Mouse (Mus musculus) splenic B cell, adult 2 months (primary cell): Measurements from ENCODE around the gene Tekt3.

Experiments used
- DNase-seq: peaks from one replicate; pipeline ENCODE4 v3.0.0-alpha.2; 2011; ENCODE audit warnings: low read depth, low spot score
- H3K27me3 ChIP-seq: 2 replicates; pipeline ENCODE4 v1.6.1; 2012; ENCODE audit warnings: mild to moderate bottlenecking, low read length, moderate library complexity, mixed read lengths; ENCODE audit not compliant: control insufficient read depth, poor library complexity, insufficient read depth, severe bottlenecking
- H3K36me3 ChIP-seq: 2 replicates; pipeline ENCODE4 v1.6.1; 2012; ENCODE audit warnings: mild to moderate bottlenecking, low read length, moderate library complexity, mixed read lengths; ENCODE audit not compliant: control insufficient read depth, poor library complexity, insufficient read depth, severe bottlenecking

The Tekt3 gene

GRCm38 (mm10) chr11:63126976-63127375, 65.5 kb downstream of the Tekt3 start:
- H3K36me3 ChIP-seq, result no peaks in the 10 kb centered on the region
- no peak for DNase-seq
- H3K27me3 ChIP-seq, result no peaks in the 10 kb centered on the region

GRCm38 (mm10) chr11:63127513-63127912, 66.1 kb downstream of the Tekt3 start:
- no peak for DNase-seq
- no peaks in the 10 kb centered on the region for H3K27me3 ChIP-seq
- H3K36me3 ChIP-seq, result no peaks in the 10 kb centered on the region

GRCm38 (mm10) chr11:63128784-63129183, 67.3 kb downstream of the Tekt3 start, which contains the start of gene Pmp22:
Pmp22 (plus strand) TSS chr11:63128982.
- Histone ChIP-seq H3K27me3 (no peaks in the 10 kb centered on the region), H3K36me3 (no peaks in the 10 kb centered on the region)
- no peak for DNase-seq

GRCm38 (mm10) chr11:63129375-63129774, 67.9 kb downstream of the Tekt3 start:
- no peak for DNase-seq
- no peaks in the 10 kb centered on the region for H3K27me3 ChIP-seq

GRCm38 (mm10) chr11:63129840-63130239, 68.4 kb downstream of the Tekt3 start:
- H3K36me3 ChIP-seq, result no peaks in the 10 kb centered on the region
- H3K27me3 ChIP-seq, result no peaks in the 10 kb centered on the region
- no peak for DNase-seq

More at GRCm38 (mm10) chr11:63129375-63129774, 67.9 kb downstream of the Tekt3 start:
- H3K36me3 ChIP-seq, result no peaks in the 10 kb centered on the region

GRCm38 (mm10) chr11:63130497-63130896, 69.0 kb downstream of the Tekt3 start:
- no peaks in the 10 kb centered on the region for H3K27me3 ChIP-seq
- DNase-seq, result no peak
- no peaks in the 10 kb centered on the region for H3K36me3 ChIP-seq

GRCm38 (mm10) chr11:63131001-63131692, 69.7 kb downstream of the Tekt3 start:
- DNase-seq, result no peak
- Histone ChIP-seq H3K27me3 (no peaks in the 10 kb centered on the region), H3K36me3 (no peaks in the 10 kb centered on the region)

GRCm38 (mm10) chr11:63131693-63132040, 70.2 kb downstream of the Tekt3 start:
- no peak for DNase-seq
- H3K27me3 ChIP-seq, result no peaks in the 10 kb centered on the region
- no peaks in the 10 kb centered on the region for H3K36me3 ChIP-seq

GRCm38 (mm10) chr11:63132151-63132500, 70.7 kb downstream of the Tekt3 start:
- DNase-seq, result no peak
- Histone ChIP-seq H3K27me3 (no peaks in the 10 kb centered on the region), H3K36me3 (no peaks in the 10 kb centered on the region)

- no peak for DNase-seq
- Histone ChIP-seq H3K36me3 (no peaks in the 10 kb centered on the region), H3K27me3 (no peaks in the 10 kb centered on the region)
These were observed 71.3 kb downstream of the Tekt3 start for GRCm38 (mm10) chr11:63132501-63133435.

- no peak for DNase-seq
- Histone ChIP-seq H3K36me3 (no peaks in the 10 kb centered on the region), H3K27me3 (no peaks in the 10 kb centered on the region)
These were observed 72.6 kb downstream of the Tekt3 start for GRCm38 (mm10) chr11:63134021-63134420.

GRCm38 (mm10) chr11:63134742-63135482, 73.5 kb downstream of the Tekt3 start:
- H3K36me3 ChIP-seq, result no peaks in the 10 kb centered on the region
- no peaks in the 10 kb centered on the region for H3K27me3 ChIP-seq
- no peak for DNase-seq

- Histone ChIP-seq H3K27me3 (no peaks in the 10 kb centered on the region), H3K36me3 (no peaks in the 10 kb centered on the region)
- DNase-seq, result peak; percentile 71
These were observed 74.2 kb downstream of the Tekt3 start for GRCm38 (mm10) chr11:63135622-63136021.

GRCm38 (mm10) chr11:63136205-63136604, 74.8 kb downstream of the Tekt3 start:
- DNase-seq, result no peak
- Histone ChIP-seq H3K27me3 (no peaks in the 10 kb centered on the region), H3K36me3 (no peaks in the 10 kb centered on the region)
